Mouse (Mus musculus) forebrain, embryonic 11.5 days (tissue): ENCODE measurements at regions not wholly inside any gene's neighbourhood (a gene's known extent, or its start where the extent isn't known, plus 50 kb on each side); places are given as distances from the start of the nearest gene placed in this dataset.

Experiments
- ATAC-seq: fragments of 200-750 bp; cut with Nextera tagmentation; replicated peaks from 2 replicates; pipeline ENCODE4 v1.8.0; 2017; ENCODE audit warnings: moderate TSS enrichment; ENCODE audit not compliant: low FRiP score
- DNase-seq: peaks from one replicate; pipeline ENCODE4 v3.0.0-alpha.2; 2017; ENCODE audit warnings: low spot score
- H3K27ac ChIP-seq: fragments of 300-500 bp; sonication (generic); 2 replicates; pipeline ENCODE4 v1.5.1; 2014; ENCODE audit warnings: low read depth, low read length
- H3K27me3 ChIP-seq: fragments of 300-500 bp; sonication (generic); 2 replicates; pipeline ENCODE4 v1.6.1; 2014; ENCODE audit warnings: mild to moderate bottlenecking, low read length, mixed read lengths; ENCODE audit not compliant: control insufficient read depth, insufficient read depth
- H3K36me3 ChIP-seq: fragments of 300-500 bp; sonication (generic); 2 replicates; pipeline ENCODE4 v1.6.1; 2014; ENCODE audit warnings: mild to moderate bottlenecking, low read length, moderate library complexity, mixed read lengths; ENCODE audit not compliant: control insufficient read depth, insufficient read depth
- H3K4me1 ChIP-seq: fragments of 300-500 bp; sonication (generic); replicated peaks from 2 replicates; pipeline ENCODE4 v1.6.1; 2014; ENCODE audit warnings: low read length, mixed read lengths; ENCODE audit not compliant: control insufficient read depth, insufficient read depth
- H3K4me2 ChIP-seq: fragments of 300-500 bp; sonication (generic); 2 replicates; pipeline ENCODE4 v1.6.1; 2014; ENCODE audit warnings: low read depth, mild to moderate bottlenecking, low read length, moderate library complexity, mixed read lengths; ENCODE audit not compliant: severe bottlenecking
- H3K4me3 ChIP-seq: fragments of 300-500 bp; sonication (generic); 2 replicates; pipeline ENCODE4 v1.5.1; 2014; ENCODE audit warnings: low read depth, low read length
- H3K9ac ChIP-seq: fragments of 300-500 bp; sonication (generic); 2 replicates; pipeline ENCODE4 v1.6.1; 2014; ENCODE audit warnings: low read length
- H3K9me3 ChIP-seq: fragments of 300-500 bp; sonication (generic); 2 replicates; pipeline ENCODE4 v1.6.1; 2016; ENCODE audit warnings: low read length, mixed read lengths; ENCODE audit not compliant: control insufficient read depth
- WGBS: fragments of 180-500 bp; shearing (Covaris S2); extraction: QIAGEN DNeasy Blood & Tissue Kit; methylation state at CpG from one replicate; pipeline ENCODE4 v1.1.7; 2014; 5-methylcytosine and 5-hydroxymethylcytosine counted together

DNA sequence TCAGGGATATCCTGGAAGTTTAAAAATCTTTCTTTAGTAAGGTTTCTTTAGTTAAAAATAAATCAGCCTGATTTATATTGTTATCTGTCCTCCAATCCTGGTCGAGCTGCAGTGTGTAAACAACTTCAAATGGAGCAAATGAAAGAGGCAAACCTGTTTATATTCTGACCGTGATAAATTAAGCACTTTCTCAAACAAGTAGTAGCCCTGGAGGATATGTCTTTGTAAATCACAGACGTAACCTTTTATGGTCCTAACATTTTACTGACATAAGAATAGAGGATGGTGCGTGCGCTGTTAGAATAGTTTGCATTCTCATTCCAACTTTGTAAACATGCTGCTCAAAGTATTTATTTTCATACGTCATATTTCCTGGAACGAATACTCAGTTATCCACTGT lies 113.3 kb upstream of the Itga4 start:
- Histone ChIP-seq H3K36me3 (no peaks in the 10 kb centered on the region), H3K4me3 (no peak overlapping the region), H3K9me3 (no peaks in the 10 kb centered on the region), H3K4me1 (0 out of 2 replicates have a peak, but pooled peaks cover 2% of the 10 kb centered on the region), H3K9ac (no peak overlapping the region), H3K27ac (no peak overlapping the region; the same call in 1 of the 2 replicates), H3K4me2 (no peak overlapping the region), H3K27me3 (no peaks in the 10 kb centered on the region)
- DNase-seq = no peak
- WGBS = 85% methylated on average over 7 of the region's 7 CpGs
- no peak for ATAC-seq

DNA sequence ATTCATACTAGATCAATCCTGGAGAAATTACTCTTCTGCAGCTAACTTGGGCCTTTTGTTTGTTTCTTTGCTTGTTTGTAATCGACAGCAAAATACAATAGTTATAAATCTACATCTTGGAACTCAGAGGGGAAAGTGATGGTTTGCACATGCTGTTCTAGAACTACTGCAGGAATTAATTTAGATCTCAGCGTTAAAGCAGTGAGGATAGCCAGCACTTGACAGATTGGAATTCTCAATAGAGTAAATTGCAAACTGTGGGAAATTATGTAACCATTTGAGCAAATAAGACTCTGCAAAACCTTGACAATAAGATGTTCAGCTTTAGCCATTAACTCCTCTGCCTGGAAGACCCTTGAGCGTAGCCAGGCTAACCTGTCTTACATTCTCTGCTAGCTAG lies 112.0 kb upstream of the Itga4 start:
- Histone ChIP-seq H3K9me3 (no peaks in the 10 kb centered on the region), H3K4me3 (no peak overlapping the region), H3K4me1 (0 out of 2 replicates have a peak, but pooled peaks cover 2% of the 10 kb centered on the region), H3K27ac (no peak overlapping the region), H3K36me3 (no peaks in the 10 kb centered on the region), H3K27me3 (no peaks in the 10 kb centered on the region), H3K9ac (no peak overlapping the region), H3K4me2 (no peak overlapping the region)
- ATAC-seq = no peak
- no peak for DNase-seq
- 91% methylated on average over 3 of the region's 3 CpGs for WGBS

DNA sequence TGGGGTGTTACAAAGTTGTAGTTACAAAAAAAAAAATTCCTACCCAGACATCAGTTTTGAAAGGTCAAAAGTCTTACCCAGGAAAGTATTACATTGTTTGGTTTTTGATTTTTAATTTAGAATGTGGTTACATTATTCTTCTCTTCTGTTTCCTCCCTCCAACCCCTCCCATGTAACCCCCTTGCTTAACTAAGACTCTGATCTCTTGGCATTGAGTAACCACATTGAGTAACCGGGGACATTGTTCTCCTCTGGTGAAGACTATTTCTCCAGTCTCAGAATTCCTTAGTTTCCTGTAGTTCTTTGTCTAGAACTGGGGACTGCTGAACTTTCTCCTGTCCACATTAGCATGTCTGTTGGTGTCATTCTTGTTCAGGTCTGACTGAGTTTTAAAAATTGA lies 109.3 kb upstream of the Itga4 start:
- no peak overlapping the region for H3K4me2 ChIP-seq
- no peak overlapping the region for H3K4me3 ChIP-seq
- 80% methylated on average over 1 of the region's 1 CpGs for WGBS
- no peak overlapping the region for H3K9ac ChIP-seq
- H3K9me3 ChIP-seq = no peaks in the 10 kb centered on the region
- DNase-seq (no peak), ATAC-seq (no peak)
- H3K36me3 ChIP-seq = no peaks in the 10 kb centered on the region
- no peaks in the 10 kb centered on the region for H3K4me1 ChIP-seq
- no peaks in the 10 kb centered on the region for H3K27me3 ChIP-seq
- H3K27ac ChIP-seq = no peak overlapping the region

DNA sequence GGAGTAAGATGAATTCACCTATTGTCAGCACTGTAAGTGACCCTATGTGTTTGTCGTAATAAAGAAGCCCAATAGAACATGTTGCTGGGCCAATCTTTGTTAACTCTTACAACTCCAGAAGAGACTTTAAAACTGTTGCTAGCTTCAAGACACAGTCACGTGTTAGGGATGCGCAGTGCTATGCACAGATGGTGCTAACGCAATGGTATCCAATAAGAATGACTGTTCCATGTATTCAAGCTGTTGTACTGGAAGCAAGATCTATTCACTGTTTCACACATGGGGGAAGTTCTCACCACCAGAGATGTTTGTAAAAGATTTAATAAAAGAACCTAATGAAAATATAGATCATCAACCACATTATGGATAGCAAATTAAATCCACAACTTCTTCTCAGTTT lies 108.7 kb upstream of the Itga4 start:
- no peak overlapping the region for H3K27ac ChIP-seq
- no peaks in the 10 kb centered on the region for H3K9me3 ChIP-seq
- no peaks in the 10 kb centered on the region for H3K4me1 ChIP-seq
- H3K4me2 ChIP-seq = no peak overlapping the region
- WGBS = 88% methylated on average over 4 of the region's 4 CpGs
- H3K36me3 ChIP-seq = no peaks in the 10 kb centered on the region
- H3K4me3 ChIP-seq = no peak overlapping the region
- H3K9ac ChIP-seq = no peak overlapping the region
- no peak for DNase-seq
- no peak for ATAC-seq
- H3K27me3 ChIP-seq = no peaks in the 10 kb centered on the region

DNA sequence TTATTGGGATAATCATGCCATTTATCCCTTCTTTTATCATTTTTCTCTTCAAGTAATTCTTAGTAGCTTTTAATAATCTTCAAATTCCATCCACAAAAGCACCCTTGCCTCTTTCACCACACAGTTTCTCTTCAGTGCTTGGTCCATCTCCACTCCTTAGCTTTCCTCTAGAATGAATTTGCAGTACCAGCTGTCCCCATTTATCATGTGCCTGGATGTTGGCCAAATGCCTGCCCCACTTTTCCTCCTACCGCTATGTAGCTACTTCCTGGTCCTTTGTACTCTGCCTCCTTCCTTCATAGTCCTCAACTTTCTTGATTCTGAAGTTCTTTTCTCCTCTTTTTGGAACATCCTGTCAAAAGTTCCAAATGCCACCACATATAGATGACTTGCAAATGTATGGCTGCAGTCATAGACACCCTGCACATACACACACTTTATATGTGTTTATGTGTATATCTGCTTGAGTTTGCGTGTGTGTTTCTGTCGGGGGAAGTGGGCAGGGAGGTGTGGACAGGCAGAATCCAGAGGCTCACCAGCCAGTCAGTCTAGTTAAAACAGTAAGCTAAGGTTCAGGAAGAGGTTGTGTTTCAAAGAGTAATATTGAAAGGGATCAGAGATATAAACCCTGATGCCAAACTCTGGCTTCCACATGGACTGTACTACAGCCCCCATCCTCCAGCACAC lies 106.1 kb upstream of the Itga4 start:
- H3K36me3 ChIP-seq = no peaks in the 10 kb centered on the region
- DNase-seq = no peak
- no peaks in the 10 kb centered on the region for H3K4me1 ChIP-seq
- H3K4me3 ChIP-seq = no peak overlapping the region
- no peaks in the 10 kb centered on the region for H3K9me3 ChIP-seq
- ATAC-seq = no peak
- H3K4me2 ChIP-seq = no peak overlapping the region
- H3K27me3 ChIP-seq = no peaks in the 10 kb centered on the region
- H3K27ac ChIP-seq = no peak overlapping the region
- WGBS = 92% methylated on average over 3 of the region's 3 CpGs
- H3K9ac ChIP-seq = no peak overlapping the region

DNA sequence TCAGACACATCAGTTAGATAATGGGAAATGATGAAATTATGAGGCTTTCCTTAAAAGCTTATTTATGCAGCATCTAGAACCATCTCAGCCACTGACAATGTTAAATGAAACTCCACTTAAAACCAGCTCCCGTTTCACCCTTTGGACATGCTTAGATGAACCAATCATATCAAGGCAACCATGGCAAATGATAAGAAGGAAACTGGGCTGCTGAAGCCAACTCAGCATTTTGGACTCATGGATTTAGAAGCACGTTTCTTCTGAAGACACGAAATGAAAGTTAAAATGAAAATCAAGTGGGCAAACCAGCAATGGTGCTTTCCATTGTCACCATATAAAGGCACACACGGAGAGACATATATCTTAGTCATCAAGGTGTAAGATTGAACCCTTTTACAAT lies 103.6 kb upstream of the Itga4 start:
- Histone ChIP-seq H3K27me3 (no peaks in the 10 kb centered on the region), H3K27ac (no peak overlapping the region)
- 91% methylated on average over 4 of the region's 4 CpGs for WGBS

DNA sequence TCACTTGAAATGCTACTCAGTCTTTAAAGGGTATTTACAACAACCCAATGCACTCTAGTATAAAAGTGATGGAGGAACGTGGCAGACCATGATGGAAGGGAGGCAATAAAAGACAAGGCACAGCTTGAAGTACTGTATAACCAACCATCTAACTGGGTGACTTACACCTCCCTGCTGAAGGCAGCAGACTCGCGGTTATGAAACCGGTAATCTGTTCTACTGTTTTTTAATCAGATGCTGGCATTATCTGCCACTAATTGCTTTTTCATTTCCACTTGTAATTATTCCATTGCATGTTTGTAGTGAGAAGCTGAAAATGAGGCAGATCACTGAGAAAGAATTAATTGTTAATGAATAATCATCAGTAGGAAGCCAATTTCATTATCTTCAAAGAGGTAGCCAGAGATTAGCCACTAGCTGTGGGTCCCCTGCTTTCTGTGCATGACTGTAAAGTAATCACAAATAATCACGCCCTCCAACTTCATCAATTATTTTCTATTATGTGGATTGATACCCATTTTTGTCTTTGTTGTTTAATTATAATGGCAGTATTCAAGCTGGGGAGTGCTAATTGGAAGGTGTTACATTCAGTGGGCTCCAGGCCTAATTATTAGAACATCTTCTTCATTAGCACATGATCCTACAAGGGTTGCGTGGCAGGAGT lies 103.1 kb upstream of the Itga4 start:
- WGBS = 47% methylated on average over 6 of the region's 6 CpGs
- ATAC-seq = peak; percentile 82
- Histone ChIP-seq H3K4me3 (no peak overlapping the region), H3K36me3 (no peaks in the 10 kb centered on the region), H3K4me2 (no peak overlapping the region), H3K9me3 (no peaks in the 10 kb centered on the region), H3K9ac (no peak overlapping the region), H3K4me1 (no peaks in the 10 kb centered on the region), H3K27me3 (no peaks in the 10 kb centered on the region), H3K27ac (no peak overlapping the region)
- no peak for DNase-seq

More for the DNA sequence above, 103.6 kb upstream of the Itga4 start:
- no peak for DNase-seq
- no peak overlapping the region for H3K9ac ChIP-seq
- H3K9me3 ChIP-seq = no peaks in the 10 kb centered on the region
- H3K4me3 ChIP-seq = no peak overlapping the region
- ATAC-seq = no peak
- H3K4me1 ChIP-seq = no peaks in the 10 kb centered on the region
- no peaks in the 10 kb centered on the region for H3K36me3 ChIP-seq
- H3K4me2 ChIP-seq = no peak overlapping the region

DNA sequence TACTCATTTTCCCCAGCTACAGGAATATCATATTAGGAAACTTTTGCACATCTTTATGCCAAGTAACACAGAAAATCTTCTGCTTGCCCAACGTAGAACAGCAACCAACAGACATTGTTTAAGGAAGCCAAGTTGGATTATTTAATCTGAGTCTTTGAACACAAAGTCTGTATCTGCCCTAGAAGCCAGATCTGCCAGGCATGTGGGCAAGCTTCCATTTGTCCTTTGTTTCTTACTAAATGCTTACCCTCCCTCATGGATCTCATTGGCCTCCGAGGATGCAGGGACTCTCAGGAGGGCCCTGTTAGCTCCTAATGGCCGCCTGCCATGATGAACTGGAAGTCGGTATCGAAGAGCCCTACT lies 102.5 kb upstream of the Itga4 start:
- ATAC-seq = peak; percentile 81
- no peaks in the 10 kb centered on the region for H3K9me3 ChIP-seq
- H3K9ac ChIP-seq = no peak overlapping the region
- WGBS = 68% methylated on average over 5 of the region's 5 CpGs
- no peaks in the 10 kb centered on the region for H3K27me3 ChIP-seq
- H3K4me3 ChIP-seq = no peak overlapping the region
- H3K4me1 ChIP-seq = no peaks in the 10 kb centered on the region
- H3K27ac ChIP-seq = 0 out of 2 replicates have a peak overlapping the region, but pooled peaks have one; percentile 18
- DNase-seq = no peak
- H3K36me3 ChIP-seq = no peaks in the 10 kb centered on the region
- H3K4me2 ChIP-seq = no peak overlapping the region

DNA sequence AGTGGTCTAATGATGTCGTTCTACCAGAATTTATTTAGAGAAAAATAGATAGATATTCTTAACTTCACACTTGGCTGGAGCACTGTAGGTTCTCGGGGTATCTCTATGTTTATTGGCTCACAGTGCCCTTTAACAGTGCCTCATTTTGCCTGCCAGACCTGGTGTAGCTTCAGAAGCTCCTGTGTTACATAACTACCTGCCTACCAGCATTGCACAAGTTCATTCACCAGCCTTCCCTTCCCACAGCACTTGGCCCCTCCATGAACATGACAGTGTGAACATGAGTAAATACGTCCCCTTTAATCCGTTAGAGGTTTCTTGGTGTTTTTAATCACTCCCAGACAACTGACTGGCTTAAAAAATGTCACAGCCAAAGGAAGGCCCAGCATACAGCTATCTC lies 102.2 kb upstream of the Itga4 start:
- H3K36me3 ChIP-seq = no peaks in the 10 kb centered on the region
- 0 out of 2 replicates have a peak overlapping the region, but pooled peaks have one; percentile 18 for H3K27ac ChIP-seq
- DNase-seq = no peak
- H3K4me1 ChIP-seq = no peaks in the 10 kb centered on the region
- H3K27me3 ChIP-seq = no peaks in the 10 kb centered on the region
- ATAC-seq = 0 out of 2 replicates have a peak, but pooled peaks have one; percentile 11
- H3K9me3 ChIP-seq = no peaks in the 10 kb centered on the region
- H3K4me2 ChIP-seq = no peak overlapping the region
- no peak overlapping the region for H3K4me3 ChIP-seq
- no peak overlapping the region for H3K9ac ChIP-seq
- 74% methylated on average over 4 of the region's 4 CpGs for WGBS
